8 mouse cellular contexts compared by ENCODE assay signal in genomic region chrX:74353467-74353770, GRCm38 (mm10). TPM values are rescaled to one million over a fixed set of nuclear protein-coding genes. Genes with fewer than 3 reads are reported as not detected.
DNase-seq lines count a peak whose midpoint lies in the region; ATAC-seq and TF ChIP-seq lines count a peak whose summit lies in the region.

TSS of gene Lage3 (minus strand) at chrX:74353618.

- DNase-seq in CH12.LX (ENCODE audit: extremely low read depth) = peak; percentile 75
- peak; percentile 56 for DNase-seq in c-Kit-positive CD71-positive TER-119-positive erythroid progenitor cells, embryonic 14.5 days (ENCODE audit: low spot score)
- peak; percentile 84 to 90 for DNase-seq in kidney, postnatal 36 days
- DNase-seq in stomach, postnatal 0 days (ENCODE audit: low spot score) = peak; percentile 78

- H3K79me2 ChIP-seq in CH12.LX (replicated peaks; ENCODE audit: control insufficient read depth, extremely low read depth, insufficient read depth, poor library complexity, severe bottlenecking) = 0 out of 2 replicates have a peak, but pooled peaks cover 4% of the 10 kb centered on the region

- H3K4me1 ChIP-seq in CH12.LX (ENCODE audit: control insufficient read depth in 1 of 2, insufficient read depth in 2 of 2) = no peaks in the 10 kb centered on the region
- H3K4me1 ChIP-seq in forebrain, embryonic 12.5 days = peaks cover 4% of the 10 kb centered on the region; the same call in 1 of the 2 replicates
- no peaks in the 10 kb centered on the region for H3K4me1 ChIP-seq in heart, embryonic 16.5 days (ENCODE audit: control insufficient read depth, insufficient read depth, low read length)
- H3K4me1 ChIP-seq in liver, embryonic 15.5 days (replicated peaks) = peaks cover 5% of the 10 kb centered on the region; the same call in 1 of the 2 replicates
- no peaks in the 10 kb centered on the region for H3K4me1 ChIP-seq in neural tube, embryonic 12.5 days
- no peaks in the 10 kb centered on the region for H3K4me1 ChIP-seq in stomach, postnatal 0 days (replicated peaks; ENCODE audit: control insufficient read depth, insufficient read depth)

- no peaks in the 10 kb centered on the region for H3K9me3 ChIP-seq in CH12.LX (replicated peaks; ENCODE audit: low read length)
- H3K9me3 ChIP-seq in forebrain, embryonic 12.5 days = no peaks in the 10 kb centered on the region
- H3K9me3 ChIP-seq in heart, embryonic 16.5 days (replicated peaks; ENCODE audit: control insufficient read depth, low read length) = no peaks in the 10 kb centered on the region
- H3K9me3 ChIP-seq in liver, embryonic 15.5 days (replicated peaks) = no peaks in the 10 kb centered on the region
- no peaks in the 10 kb centered on the region for H3K9me3 ChIP-seq in neural tube, embryonic 12.5 days
- H3K9me3 ChIP-seq in stomach, postnatal 0 days (ENCODE audit: control insufficient read depth, low read length) = no peaks in the 10 kb centered on the region

- H3K4me3 ChIP-seq in CH12.LX (replicated peaks in 1 of 3; ENCODE audit: low read depth in 2 of 3, low read length in 2 of 3, poor library complexity in 1 of 3) = peak within 1 kb of the TSS; percentile 61 to 88 (median 68)
- peak within 1 kb of the TSS; percentile 43 for H3K4me3 ChIP-seq in forebrain, embryonic 12.5 days (replicated peaks)
- H3K4me3 ChIP-seq in heart, embryonic 16.5 days (ENCODE audit: low read length) = peak within 1 kb of the TSS; percentile 60
- peak within 1 kb of the TSS; percentile 61 for H3K4me3 ChIP-seq in liver, embryonic 15.5 days (replicated peaks)
- peak within 1 kb of the TSS; percentile 39 for H3K4me3 ChIP-seq in neural tube, embryonic 12.5 days
- H3K4me3 ChIP-seq in stomach, postnatal 0 days (ENCODE audit: low read depth, low read length) = peak within 1 kb of the TSS; percentile 39

- 0 out of 2 replicates have a peak within 1 kb of the TSS, but pooled peaks have one; percentile 27 for H3K27ac ChIP-seq in CH12.LX (ENCODE audit: insufficient read depth, low read depth)
- peak within 1 kb of the TSS; percentile 53 for H3K27ac ChIP-seq in forebrain, embryonic 12.5 days
- peak within 1 kb of the TSS; percentile 51 for H3K27ac ChIP-seq in heart, embryonic 16.5 days (ENCODE audit: low read length)
- H3K27ac ChIP-seq in liver, embryonic 15.5 days (replicated peaks) = no peak within 1 kb of the TSS
- H3K27ac ChIP-seq in neural tube, embryonic 12.5 days = no peak within 1 kb of the TSS
- H3K27ac ChIP-seq in stomach, postnatal 0 days (replicated peaks) = peak within 1 kb of the TSS; percentile 30; the same call in 1 of the 2 replicates

- no peaks in the 10 kb centered on the region for H3K27me3 ChIP-seq in CH12.LX (replicated peaks)
- no peaks in the 10 kb centered on the region for H3K27me3 ChIP-seq in forebrain, embryonic 12.5 days
- no peaks in the 10 kb centered on the region for H3K27me3 ChIP-seq in heart, embryonic 16.5 days (ENCODE audit: control insufficient read depth, insufficient read depth, low read length)
- no peaks in the 10 kb centered on the region for H3K27me3 ChIP-seq in liver, embryonic 15.5 days
- H3K27me3 ChIP-seq in neural tube, embryonic 12.5 days (replicated peaks) = no peaks in the 10 kb centered on the region
- H3K27me3 ChIP-seq in stomach, postnatal 0 days (ENCODE audit: control insufficient read depth, insufficient read depth, low read length) = no peaks in the 10 kb centered on the region

- no peak for TF ChIP-seq EP300 in CH12.LX (IDR thresholded peaks at IDR 0.05; ENCODE audit: low read length)
- TF ChIP-seq EP300 in stomach, postnatal 0 days (optimal IDR thresholded peaks at IDR 0.05) = no peak

- H3K4me2 ChIP-seq in CH12.LX (ENCODE audit: insufficient read depth, low read depth, poor library complexity, severe bottlenecking) = peak within 1 kb of the TSS; percentile 44
- H3K4me2 ChIP-seq in forebrain, embryonic 12.5 days = peak within 1 kb of the TSS; percentile 62
- H3K4me2 ChIP-seq in heart, embryonic 16.5 days (ENCODE audit: low read depth, low read length) = peak within 1 kb of the TSS; percentile 69
- peak within 1 kb of the TSS; percentile 74 for H3K4me2 ChIP-seq in liver, embryonic 15.5 days
- peak within 1 kb of the TSS; percentile 63 for H3K4me2 ChIP-seq in neural tube, embryonic 12.5 days (replicated peaks)
- peak within 1 kb of the TSS; percentile 64 for H3K4me2 ChIP-seq in stomach, postnatal 0 days (replicated peaks; ENCODE audit: low read depth)

- ATAC-seq in forebrain, embryonic 12.5 days (ENCODE audit: low FRiP score) = peak; percentile 89
- peak; percentile 89 for ATAC-seq in heart, embryonic 16.5 days (replicated peaks; ENCODE audit: extremely low read depth, insufficient read depth, low FRiP score)
- ATAC-seq in liver, embryonic 15.5 days (ENCODE audit: insufficient read depth) = peak; percentile 81
- peak; percentile 80 for ATAC-seq in neural tube, embryonic 12.5 days (ENCODE audit: low FRiP score, low read depth)
- peak; percentile 83; the same call in 1 of the 2 replicates for ATAC-seq in stomach, postnatal 0 days (ENCODE audit: low FRiP score, low TSS enrichment)

- peak within 1 kb of the TSS; percentile 79 for H3K9ac ChIP-seq in CH12.LX (ENCODE audit: insufficient read depth, low read depth)
- H3K9ac ChIP-seq in forebrain, embryonic 12.5 days = peak within 1 kb of the TSS; percentile 61
- peak within 1 kb of the TSS; percentile 74 for H3K9ac ChIP-seq in heart, embryonic 16.5 days (ENCODE audit: low read length)
- peak within 1 kb of the TSS; percentile 54 for H3K9ac ChIP-seq in liver, embryonic 15.5 days
- peak within 1 kb of the TSS; percentile 55 for H3K9ac ChIP-seq in neural tube, embryonic 12.5 days
- H3K9ac ChIP-seq in stomach, postnatal 0 days (ENCODE audit: low read length) = peak within 1 kb of the TSS; percentile 54

- dilution Hi-C loops in CH12.LX (cut with MboI; ENCODE audit: extremely low pct_ligation_motif_present, extremely low pct_unique_long_range_greater_than_20kb, low sequenced_read_pairs) = no loop called here

- TF ChIP-seq POLR2A in CH12.LX (IDR thresholded peaks at IDR 0.05; ENCODE audit: low read depth, low read length) = peak; percentile 71

- H3K36me3 ChIP-seq in CH12.LX (replicated peaks in 1 of 2; ENCODE audit: control insufficient read depth in 1 of 2, insufficient read depth in 1 of 2, low read length in 1 of 2) = no peaks in the 10 kb centered on the region
- H3K36me3 ChIP-seq in forebrain, embryonic 12.5 days (replicated peaks) = no peaks in the 10 kb centered on the region
- no peaks in the 10 kb centered on the region for H3K36me3 ChIP-seq in heart, embryonic 16.5 days (ENCODE audit: control insufficient read depth, insufficient read depth)
- H3K36me3 ChIP-seq in liver, embryonic 15.5 days (replicated peaks) = no peaks in the 10 kb centered on the region
- H3K36me3 ChIP-seq in neural tube, embryonic 12.5 days = no peaks in the 10 kb centered on the region
- no peaks in the 10 kb centered on the region for H3K36me3 ChIP-seq in stomach, postnatal 0 days (ENCODE audit: control insufficient read depth, insufficient read depth, low read length)

- TF ChIP-seq RAD21 in CH12.LX (IDR thresholded peaks at IDR 0.05; ENCODE audit: low read depth, low read length) = no peak

- no peak for TF ChIP-seq CTCF in CH12.LX (conservative IDR thresholded peaks at IDR 0.05 in 1 of 2, IDR thresholded peaks at IDR 0.05 in 1 of 2; ENCODE audit: low read depth in 2 of 2, low read length in 2 of 2)
- no peak for TF ChIP-seq CTCF in stomach, postnatal 0 days (IDR thresholded peaks at IDR 0.05; ENCODE audit: low read depth)

- in situ Hi-C loops in CH12.LX (cut with MboI; ENCODE audit: low pct_ligation_motif_present, low pct_unique_long_range_greater_than_20kb, low sequenced_read_pairs) = no loop called here

- 17% methylated on average over 12 of the region's 22 CpGs for WGBS in forebrain, embryonic 12.5 days
- 10% methylated on average over 16 of the region's 22 CpGs for WGBS in heart, embryonic 16.5 days
- 25% methylated on average over 17 of the region's 22 CpGs for WGBS in liver, embryonic 15.5 days (ENCODE audit: insufficient replicate concordance)
- 18% methylated on average over 13 of the region's 22 CpGs for WGBS in neural tube, embryonic 12.5 days
- WGBS in stomach, postnatal 0 days = 15% methylated on average over 10 of the region's 22 CpGs

TF ChIP-seq in CH12.LX, 34 proteins besides CTCF, POLR2A, EP300 and RAD21 (continues in another document):
- no peak for TF ChIP-seq CHD1 (IDR thresholded peaks at IDR 0.05; ENCODE audit: low read depth, low read length)
- no peak for TF ChIP-seq TBP (conservative IDR thresholded peaks at IDR 0.05; ENCODE audit: low read depth, low read length)
- 0 out of 2 replicates have a peak, but pooled peaks have one; percentile 34 for TF ChIP-seq SIN3A (IDR thresholded peaks at IDR 0.05; ENCODE audit: low read length)
- TF ChIP-seq NELFE (IDR thresholded peaks at IDR 0.05; ENCODE audit: low read depth, low read length) = peak; percentile 71
- no peak for TF ChIP-seq ETS1 (conservative IDR thresholded peaks at IDR 0.05; ENCODE audit: low read depth, low read length)
- no peak for TF ChIP-seq PAX5 (IDR thresholded peaks at IDR 0.05; ENCODE audit: low read length)
- 0 out of 2 replicates have a peak, but pooled peaks have one; percentile 17 for TF ChIP-seq KAT2A (IDR thresholded peaks at IDR 0.05; ENCODE audit: insufficient replicate concordance, low read length)
- TF ChIP-seq JUND (conservative IDR thresholded peaks at IDR 0.05; ENCODE audit: low read depth, low read length) = no peak
- no peak for TF ChIP-seq MAX (IDR thresholded peaks at IDR 0.05; ENCODE audit: low read length)
- no peak for TF ChIP-seq USF1 (IDR thresholded peaks at IDR 0.05; ENCODE audit: low read depth, low read length)
- peak; percentile 56; the same call in 1 of the 2 replicates for TF ChIP-seq MAZ (IDR thresholded peaks at IDR 0.05; ENCODE audit: low read depth, low read length)
- TF ChIP-seq ELF1 (IDR thresholded peaks at IDR 0.05; ENCODE audit: low read depth, low read length) = peak; percentile 41; the same call in 1 of the 2 replicates
- TF ChIP-seq MYC (IDR thresholded peaks at IDR 0.05; ENCODE audit: low read depth, low read length) = no peak
- no peak for TF ChIP-seq GABPA (IDR thresholded peaks at IDR 0.05; ENCODE audit: insufficient replicate concordance, low read depth, low read length)
- no peak for TF ChIP-seq UBTF (IDR thresholded peaks at IDR 0.05; ENCODE audit: low read depth, low read length)
- TF ChIP-seq ZKSCAN1 (IDR thresholded peaks at IDR 0.05; ENCODE audit: borderline replicate concordance, low read depth, low read length) = no peak

RNA-seq across cellular contexts. Expression of gene Lage3, which starts in this region (rescaled TPM):
- total RNA-seq in CH12.LX (2012; rRNA removed) = 57.9 and 68.6 TPM in 2 replicates
- total RNA-seq in CH12.LX (2014; rRNA removed) = 102 and 118 TPM in 2 replicates
- 56.8 and 67.4 TPM in 2 replicates for polyA plus RNA-seq in CH12.LX (2012; ENCODE audit: insufficient read length, low read depth)
- polyA plus RNA-seq in forebrain, embryonic 12.5 days (2016; fragmentation: Nextera tagmentation; extraction: Ambion mirVana) = 105 and 106 TPM in 2 replicates
- 79.3 and 81.7 TPM in 2 replicates for polyA plus RNA-seq in heart, embryonic 16.5 days (2015; fragmentation: Nextera tagmentation; extraction: Ambion mirVana)
- 34.6 and 43.0 TPM in 2 replicates for polyA plus RNA-seq in liver, embryonic 15.5 days (2015; fragmentation: Nextera tagmentation; extraction: Ambion mirVana)
- polyA plus RNA-seq in neural tube, embryonic 12.5 days (2016; fragmentation: Nextera tagmentation; extraction: Ambion mirVana) = 83.2 and 89.6 TPM in 2 replicates
- polyA plus RNA-seq in stomach, postnatal 0 days (2015; fragmentation: Nextera tagmentation; extraction: Ambion mirVana) = 88.1 and 90.9 TPM in 2 replicates

Comparison
In these comparisons a context has a peak if more than half of its experiments do, and no peak if none do; other contexts are left out.
1. H3K27ac ChIP-seq: peak in CH12.LX (single experiment), forebrain, embryonic 12.5 days (single experiment), heart, embryonic 16.5 days (single experiment) and stomach, postnatal 0 days (single experiment); none in liver, embryonic 15.5 days (single experiment) and neural tube, embryonic 12.5 days (single experiment).
2. Peak in every context shown above with its lines, with median percentiles within 50 percentile points of each other: DNase-seq, H3K4me2 ChIP-seq, H3K4me3 ChIP-seq, H3K9ac ChIP-seq and ATAC-seq.